Mouse (Mus musculus) CD8-positive naive resting alpha-beta T cell, adult 2 months (primary cell): ENCODE data around the gene Anapc15-ps.

Source experiments
- DNase-seq, 2 experiments: peaks; one replicate each; pipeline ENCODE4 v3.0.0; 2022; ENCODE audit warnings: low read depth in 2 of 2, low spot score in 2 of 2

Anapc15-ps gene

DNA sequence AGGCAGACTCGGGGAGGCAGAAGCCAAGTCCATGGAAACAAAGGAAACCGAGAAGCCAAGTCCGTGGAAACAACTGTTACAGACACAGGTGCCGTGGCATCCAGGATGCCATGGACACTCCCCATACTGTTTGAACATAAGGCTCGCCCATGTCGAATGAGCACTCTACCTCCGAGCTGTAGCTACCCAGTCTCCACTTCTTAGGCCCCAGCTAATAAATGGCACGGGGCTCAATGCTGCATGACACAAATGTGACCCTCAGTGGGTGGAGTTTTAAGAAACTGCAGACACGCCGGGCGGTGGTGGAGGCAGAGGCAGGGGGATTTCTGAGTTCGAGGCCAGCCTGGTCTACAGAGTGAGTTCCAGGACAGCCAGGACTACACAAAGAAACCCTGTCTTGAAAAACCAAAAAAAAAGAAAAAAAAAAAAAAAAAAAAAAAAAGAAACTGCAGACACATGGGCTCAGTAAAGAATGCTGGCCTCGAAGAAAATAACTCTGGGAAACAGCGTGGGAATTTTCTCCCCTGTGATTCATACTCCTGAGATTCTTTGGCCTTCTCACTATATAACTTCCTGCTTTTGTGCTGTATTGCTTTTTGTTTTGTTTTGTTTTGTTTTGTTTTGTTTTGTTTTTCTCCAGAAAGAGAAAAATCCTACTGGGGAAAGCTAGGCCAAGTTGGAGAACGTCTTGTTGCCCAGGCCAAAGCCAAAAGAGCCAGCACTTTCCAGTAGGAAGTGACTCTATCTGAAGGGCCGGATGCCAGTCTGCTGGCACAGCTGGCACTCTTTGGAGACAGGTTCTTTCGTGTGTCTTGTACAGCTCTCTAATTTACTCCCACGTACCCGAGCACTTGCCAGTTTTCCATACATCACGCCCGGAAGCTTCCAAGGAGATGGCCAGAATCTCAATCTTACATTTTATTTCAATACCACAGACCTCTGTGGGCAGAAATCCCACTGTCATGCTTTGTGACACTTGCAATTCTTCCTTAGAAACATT, 2.2 kb downstream of the Anapc15-ps start:
- DNase-seq = no peak

DNA sequence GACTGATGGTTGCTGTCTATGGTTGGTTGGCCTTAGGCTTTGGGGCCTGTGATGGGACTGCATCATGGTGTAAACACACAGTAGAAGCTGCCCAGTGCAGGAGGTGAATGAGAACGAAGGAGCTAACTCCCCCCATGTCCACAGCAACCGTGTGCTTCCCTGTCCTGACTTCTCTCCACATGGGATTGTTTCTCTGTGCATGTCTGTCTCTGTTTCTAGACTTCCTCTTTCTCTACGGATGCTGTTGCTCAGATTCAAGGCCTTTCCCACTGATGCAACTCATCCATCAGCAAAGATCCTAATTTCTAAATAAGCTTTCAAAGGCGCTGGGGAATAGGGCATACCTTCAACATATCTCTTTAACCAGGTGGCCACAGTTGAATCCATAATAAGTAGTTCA, 3.4 kb downstream of the Anapc15-ps start:
- no peak for DNase-seq

DNA sequence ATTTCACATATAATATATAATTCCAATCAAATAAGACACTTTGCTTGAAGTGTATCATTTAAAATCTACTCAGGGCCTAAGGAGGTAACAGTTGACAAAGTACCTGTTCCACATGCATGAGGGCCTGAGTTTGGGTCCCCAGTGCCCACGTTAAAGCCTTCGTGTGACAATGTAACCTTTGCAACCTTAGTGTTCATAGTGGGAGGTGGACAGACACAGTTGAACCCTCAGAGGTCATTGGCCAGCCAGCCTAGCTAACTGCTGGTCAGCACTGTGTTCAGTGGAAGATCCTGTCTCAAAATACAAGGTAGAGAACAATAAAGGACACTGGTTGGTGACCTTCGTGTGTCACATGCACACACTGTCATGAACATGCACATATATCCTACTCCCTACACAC, 4.2 kb downstream of the Anapc15-ps start:
- DNase-seq = no peak

DNA sequence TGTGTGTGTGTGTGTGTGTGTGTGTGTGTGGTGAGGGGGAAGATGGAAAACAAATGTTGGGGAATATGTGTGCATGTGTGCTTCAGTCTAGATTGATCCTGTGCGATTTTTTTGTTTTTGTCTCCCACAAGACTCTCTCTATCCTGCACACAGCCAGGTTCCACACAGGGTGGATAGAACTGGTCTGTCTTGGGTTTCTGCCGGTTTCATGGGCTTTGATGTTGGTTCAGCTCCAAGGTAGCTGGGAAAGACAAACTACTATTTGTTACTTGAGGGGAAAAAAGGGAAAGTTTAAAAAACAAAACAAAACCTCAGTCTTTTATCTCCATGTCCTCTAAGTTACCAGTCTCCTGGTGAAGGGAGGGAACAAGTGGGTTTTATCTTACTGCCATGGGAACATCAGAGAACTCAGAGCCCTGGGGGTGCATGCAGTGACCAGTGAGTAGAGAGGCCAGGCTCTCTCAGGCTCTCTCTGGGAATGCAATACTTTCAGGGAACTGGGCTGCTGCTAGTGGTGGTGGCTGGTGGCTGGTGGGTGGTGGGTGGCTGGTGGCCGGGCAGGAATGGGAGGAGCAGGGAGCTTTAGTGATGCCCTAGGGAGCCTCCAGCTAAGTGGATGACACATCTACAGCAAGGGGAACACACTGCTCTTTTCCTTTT, 5.8 kb downstream of the Anapc15-ps start:
- DNase-seq = no peak

DNA sequence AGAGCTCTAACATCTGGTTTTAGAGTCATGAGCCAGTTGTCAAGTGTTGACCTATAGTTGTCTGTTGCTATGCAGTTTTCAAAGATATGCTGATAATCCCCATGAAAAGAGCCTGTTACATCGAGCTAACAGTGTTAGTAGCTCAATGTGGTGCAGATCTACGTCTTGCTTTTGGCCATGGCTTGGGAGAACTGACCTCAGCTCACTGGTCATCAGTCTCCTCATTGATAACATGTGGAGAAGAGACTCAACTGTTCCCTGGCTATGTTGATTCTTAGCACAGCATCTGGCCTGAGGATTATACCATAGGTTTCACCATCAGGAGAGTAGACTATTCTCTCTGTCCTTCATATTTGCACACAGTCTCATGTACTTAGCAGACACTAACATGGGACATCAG, 6.5 kb downstream of the Anapc15-ps start:
- no peak for DNase-seq

DNA sequence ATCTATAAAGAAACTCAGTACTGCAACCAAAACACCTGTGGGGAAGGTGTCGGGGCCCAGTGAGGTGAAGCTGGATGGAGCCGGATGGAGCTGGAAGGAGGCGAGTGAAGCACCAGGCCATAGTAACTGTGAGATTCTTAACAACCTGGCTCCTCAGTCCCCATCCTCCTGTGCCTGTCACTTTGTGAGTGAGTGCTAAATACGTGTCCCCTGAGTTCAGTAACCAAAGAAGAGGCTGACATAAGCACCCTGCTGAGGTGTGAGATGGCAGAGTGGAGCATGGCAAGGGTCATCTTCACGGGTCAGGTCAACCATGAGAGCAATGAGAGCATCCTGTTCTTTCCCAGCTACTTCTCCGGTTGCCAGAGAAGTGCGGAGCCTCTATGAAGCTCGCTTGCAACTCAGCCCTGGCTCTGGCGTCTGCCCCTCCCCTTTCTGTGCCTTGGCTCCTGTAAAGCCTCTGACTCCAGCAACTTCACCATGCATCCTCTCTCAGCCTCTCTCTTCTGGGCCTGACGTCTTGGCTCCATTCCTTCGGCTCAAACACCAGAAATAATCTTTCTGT, 7.7 kb downstream of the Anapc15-ps start:
- DNase-seq = no peak

DNA sequence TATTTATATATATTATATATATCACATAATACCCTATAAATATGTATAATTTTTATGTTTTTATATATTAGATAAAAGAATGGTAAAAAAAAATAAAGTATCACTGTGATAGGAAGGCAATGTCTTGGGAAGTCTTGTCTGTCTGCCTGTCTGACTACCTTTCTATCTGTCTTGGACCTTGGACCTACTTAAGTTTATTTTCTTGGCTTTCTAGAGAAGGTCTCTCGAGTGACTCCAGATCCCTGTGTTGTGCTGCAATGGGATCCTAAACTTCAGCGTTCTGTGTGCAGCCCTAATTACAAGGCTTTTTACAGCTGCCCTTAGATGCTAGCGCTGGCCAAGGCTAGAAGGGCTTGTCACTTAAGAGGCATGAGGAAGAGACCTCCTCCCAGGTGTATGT, 8.6 kb downstream of the Anapc15-ps start:
- no peak for DNase-seq

DNA sequence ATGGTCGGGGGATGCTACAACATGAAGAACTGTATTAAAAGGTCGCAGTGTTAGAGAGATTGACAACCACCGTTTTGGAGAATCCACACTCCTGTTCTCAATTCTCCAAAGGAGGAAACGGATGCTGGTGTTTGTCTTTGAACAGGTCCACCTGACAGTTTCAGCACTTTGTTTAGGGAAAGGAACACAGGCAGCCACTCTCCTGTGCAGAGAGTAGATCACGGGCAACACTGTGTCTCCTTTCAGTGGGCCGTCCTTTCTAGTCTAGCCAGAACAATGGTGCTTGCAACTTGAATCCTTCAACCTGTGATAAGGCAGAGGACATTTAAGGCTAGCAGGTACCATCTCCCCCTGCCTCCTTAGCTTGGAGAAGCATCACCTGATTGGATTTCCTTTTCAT, 12.9 kb downstream of the Anapc15-ps start:
- DNase-seq = no peak

DNA sequence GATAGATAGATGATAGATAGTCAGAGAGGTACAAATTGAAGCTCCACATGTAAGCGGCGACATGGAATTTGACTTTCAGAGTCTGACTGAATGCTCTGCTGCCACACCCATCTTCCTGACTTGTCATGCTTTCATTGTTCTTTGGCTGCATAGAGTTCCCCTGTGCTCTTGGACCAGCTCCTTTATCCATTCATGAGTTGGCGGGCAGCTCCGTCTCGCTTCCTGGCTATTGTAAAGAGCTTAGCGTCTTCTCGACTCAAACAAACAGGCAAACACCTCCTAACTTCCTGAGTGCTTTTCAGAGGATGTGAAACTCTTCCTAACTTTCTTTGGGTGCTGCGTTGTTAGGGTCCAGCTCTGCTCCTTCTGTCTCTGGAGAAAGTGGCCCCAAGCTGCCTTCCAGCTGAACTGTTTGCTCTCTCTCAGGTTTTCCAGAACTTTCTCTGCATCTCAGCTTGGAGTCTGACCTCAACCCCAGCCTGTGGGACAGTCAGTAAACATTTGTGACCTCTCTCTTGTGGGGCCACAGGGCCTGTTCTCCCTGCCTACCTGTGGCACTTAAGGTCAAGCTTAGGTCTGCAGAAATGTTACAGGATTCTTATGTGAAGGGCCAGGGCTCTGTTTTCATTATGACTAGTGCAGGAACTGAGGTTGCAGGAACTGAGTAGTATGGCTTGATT, 13.6 kb downstream of the Anapc15-ps start:
- DNase-seq = no peak

DNA sequence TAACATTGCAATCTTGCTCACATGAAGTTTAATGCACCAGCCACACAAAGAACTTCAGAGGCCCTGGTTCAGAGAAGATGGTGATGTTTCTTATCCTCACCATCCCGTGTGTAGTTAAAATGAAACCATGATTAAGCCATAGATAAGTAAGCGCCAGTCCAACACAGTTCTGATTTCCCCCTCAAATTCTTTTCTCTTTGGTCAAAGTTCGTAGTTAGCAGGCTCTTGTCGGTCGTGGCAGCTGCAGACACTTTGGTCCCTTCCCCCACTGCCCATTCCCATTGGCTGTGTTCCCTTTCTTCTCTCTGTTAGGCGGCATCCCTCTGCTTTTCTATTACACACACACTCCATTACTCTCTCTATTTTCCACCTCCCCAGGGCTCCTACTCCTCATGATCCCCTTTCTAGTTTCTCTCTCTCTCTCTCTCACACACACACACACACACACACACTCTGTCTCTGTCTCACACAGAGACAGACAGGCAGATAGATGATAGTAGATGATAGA, 14.4 kb downstream of the Anapc15-ps start:
- DNase-seq = no peak

DNA sequence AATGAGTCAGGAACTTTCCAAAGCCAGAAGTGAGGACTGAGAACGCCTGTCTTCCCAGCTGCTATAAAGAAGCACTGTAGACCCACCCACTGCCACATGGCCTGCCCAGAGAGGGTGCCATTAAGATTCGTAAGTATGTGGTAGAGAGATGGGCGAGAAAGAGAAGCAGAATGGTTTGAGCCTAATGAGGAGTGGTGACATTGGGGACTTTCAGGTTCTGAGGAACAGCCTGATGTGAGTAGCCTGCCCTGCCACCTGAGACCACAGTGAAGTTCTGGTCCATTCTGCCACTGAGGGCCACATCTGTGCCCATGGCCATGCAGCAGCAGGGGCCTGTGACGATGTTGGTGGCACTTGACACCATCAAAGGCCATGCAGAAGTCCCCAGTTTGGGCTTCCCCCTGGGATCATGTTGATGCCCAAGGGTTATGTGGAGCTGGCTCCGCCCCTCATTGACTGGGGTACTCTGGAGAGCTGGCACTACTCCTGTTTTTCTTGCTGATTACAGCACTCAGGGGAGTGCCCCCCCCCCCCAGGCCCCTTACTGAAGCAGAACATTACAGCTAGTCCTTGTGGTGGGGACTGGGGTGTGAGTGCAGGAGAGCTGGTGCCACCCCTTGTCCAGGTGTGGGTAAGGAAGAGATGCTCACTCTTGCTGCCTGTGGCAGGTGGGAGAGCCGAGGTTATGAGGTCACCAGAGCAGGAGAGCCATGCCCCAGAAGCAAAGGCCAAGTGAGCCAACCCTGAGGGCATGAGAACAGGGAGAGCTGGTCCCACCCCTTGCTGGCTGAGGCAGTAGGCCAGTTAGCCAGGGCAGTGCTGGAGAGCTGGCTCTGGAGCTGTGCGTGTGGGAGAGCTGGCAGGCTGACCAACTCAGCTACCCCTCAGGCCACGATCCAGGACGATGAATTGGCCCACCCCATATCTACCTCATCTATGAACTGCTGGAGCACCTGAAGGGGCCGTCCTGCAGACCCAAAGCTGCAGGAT, 16.7 kb downstream of the Anapc15-ps start:
- no peak for DNase-seq

DNA sequence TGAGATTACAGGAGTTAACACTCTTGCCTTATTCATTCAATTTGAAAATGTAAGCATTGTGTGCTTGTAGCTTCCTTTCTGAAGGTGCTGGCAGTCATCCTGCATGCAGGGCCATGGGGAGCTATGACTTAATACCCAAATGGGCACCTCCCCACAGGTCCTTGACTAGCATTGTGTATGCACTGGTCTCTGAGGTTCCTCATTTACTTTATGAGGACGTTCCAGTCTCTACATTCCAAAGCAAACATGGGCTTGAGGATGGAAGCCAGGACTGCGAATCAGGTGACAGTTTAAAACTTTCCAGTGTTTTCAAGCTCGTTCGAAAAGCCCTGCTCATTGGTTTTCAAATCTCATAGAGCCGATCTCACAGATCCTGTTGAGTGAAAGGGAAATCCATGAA, 21.1 kb downstream of the Anapc15-ps start:
- no peak for DNase-seq

DNA sequence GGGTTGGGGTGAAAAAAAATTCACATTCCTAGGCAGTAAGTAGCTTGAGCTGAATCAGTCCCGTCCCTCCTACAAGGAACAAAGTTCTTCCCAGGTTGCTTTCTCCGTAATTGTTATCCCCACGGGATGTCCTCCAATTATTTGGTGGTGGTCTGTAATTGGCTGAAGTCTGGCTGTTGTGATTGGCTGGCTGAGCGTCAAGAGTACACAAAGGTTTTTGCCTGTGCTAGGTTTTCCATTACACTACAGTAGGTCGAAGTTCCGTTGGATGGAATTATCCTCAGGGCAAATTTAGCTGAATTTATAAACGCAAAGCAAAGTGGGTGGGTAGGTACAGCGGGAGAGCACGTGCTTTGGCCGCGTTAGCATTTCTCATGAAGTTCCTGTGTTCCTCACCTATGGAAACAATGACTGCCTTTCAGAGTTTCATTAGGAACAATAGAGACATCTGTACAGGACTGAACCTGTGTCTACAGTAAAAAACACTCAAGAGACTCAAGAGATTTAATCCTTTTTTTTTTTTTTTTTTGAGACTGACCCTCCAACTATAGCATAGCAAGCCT, 24.8 kb downstream of the Anapc15-ps start:
- no peak for DNase-seq

DNA sequence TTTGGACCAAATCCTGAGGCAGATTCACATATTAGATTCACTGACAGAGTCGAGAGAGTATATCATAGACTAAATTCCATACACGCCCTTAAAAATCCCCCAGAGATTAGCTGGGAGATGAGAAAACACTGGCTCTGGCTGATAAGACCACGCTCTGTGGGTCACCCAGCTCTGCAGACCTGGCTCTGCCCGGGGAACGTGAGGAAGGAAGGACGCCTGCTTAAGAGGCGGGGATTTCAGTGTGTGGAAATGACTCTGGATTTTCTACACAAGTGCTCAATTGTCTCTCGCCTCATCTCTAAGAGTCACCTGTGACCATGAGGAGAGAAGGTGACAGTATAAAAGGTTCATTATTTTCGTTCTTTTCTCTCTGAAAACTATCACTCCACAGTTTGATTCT, 26.1 kb downstream of the Anapc15-ps start:
- DNase-seq = no peak

DNA sequence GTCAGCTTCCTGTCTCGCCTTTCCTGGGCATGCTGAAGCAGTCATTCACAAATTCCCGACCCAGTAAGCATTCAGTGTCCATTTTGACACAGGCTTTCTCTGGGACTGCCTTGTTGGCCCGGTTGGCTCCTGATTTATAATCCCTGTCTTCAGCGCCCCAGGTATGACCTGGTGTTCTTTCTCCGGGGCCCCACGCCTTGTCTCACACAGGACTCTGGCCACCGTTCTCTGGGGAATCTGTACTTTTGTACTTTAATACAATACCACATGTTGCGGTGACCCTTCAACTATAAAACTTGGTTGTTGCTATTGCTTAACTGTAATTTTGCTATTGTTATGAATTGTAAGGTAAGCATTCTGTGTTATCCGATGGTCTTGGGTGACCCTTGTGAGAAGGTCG, 26.7 kb downstream of the Anapc15-ps start:
- no peak for DNase-seq

DNA sequence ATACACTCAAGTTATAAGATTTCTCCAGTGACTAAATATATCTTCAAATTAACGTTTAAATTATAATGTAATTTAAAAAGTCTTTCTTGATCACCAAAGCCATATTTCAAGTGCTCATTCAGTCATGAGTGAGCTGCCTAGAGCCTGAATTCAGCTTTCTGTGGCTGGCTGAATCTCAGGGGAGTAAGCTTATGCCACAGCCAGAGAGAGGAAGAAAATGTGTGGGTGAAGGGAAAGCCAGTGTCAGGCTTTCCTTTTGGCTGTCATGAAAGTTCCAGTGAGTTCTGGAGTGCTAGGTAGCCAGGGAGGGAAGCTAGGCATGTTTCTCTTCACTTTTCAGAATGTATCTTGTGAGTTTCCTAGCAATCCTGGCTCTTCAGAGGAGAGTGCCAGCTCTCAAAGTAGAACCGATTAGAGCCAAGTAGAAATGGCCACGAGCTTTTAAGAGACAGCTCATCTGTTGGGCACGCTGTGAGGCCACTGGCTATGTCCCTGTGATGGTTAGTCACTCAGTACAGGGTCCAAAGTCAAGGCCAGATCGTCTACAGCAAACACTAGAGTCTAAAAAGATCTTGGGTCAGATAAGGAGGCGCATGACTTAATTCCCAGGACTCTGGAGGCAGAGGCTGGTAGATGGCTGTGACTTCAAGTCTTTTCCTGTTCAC, 29.4 kb downstream of the Anapc15-ps start:
- DNase-seq = no peak

DNA sequence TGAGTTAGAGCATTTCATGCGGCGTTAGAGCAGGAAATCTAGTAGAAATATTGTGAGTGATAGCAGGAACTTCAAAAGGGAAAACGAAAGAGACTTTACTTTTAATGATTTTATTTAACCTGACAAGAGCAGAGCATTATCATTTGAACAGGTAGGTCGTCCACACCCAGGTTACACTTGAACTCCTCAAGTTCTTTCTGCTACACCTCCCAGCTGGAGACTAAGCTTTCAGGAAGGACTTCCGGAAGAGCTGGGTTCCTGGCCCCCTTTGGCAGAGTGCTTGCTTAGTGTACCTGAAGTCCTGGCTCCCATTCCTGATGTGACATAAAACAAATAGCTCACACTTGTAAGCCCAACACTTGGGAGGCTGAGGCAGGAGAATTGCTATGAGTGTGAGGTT, 30.2 kb downstream of the Anapc15-ps start:
- DNase-seq = no peak

DNA sequence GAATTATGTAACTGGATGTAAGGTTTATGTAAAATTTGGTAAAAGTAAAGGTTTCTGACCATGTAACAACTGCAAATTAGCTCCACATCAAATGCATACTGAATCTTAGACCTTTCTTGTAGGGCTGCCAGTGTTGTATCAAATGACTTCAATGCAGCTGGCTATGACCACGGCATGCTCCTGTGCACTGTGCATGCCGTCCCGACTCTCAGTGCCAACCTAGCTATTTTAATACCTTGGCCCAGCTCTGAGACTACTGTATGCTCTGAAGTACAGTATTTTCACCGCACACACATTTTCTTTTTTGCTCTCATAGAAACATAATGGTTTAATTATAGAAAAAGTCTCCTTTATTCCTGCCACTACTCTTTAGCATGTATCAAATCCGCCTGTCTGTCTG, 31.9 kb downstream of the Anapc15-ps start:
- no peak for DNase-seq

DNA sequence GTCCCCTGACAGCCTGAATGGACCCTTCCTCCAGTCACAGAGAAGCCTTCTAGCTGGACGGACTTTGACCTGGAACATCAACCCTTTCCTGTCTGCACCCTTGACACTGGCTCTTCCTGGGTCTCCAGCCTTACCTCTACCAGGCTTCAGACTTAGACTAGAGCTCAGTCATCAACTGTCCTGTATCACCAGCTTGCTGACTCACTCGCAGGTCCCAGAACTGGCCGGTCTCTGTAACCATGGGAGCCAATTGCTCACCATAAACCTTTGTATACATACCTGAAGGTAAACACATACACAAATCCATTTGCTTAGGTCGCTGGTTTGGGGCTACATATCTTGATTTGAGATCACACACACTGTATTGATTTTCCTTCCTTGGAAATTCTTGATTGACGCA, 33.8 kb downstream of the Anapc15-ps start:
- DNase-seq = no peak
